Mouse (Mus musculus) testis, adult 2 months (tissue): ENCODE data around the gene Samd4b.

Experiments used
- CTCF ChIP-seq: fragments of 200-500 bp; IDR thresholded peaks from 2 replicates; pipeline ENCODE4 v1.5.1; 2012; ENCODE audit warnings: low read depth, mild to moderate bottlenecking, inconsistent platforms, low read length, moderate library complexity; ENCODE audit not compliant: control insufficient read depth, insufficient read depth, insufficient replicate concordance
- POLR2A ChIP-seq: fragments of 200-500 bp; IDR thresholded peaks from 2 replicates; pipeline ENCODE4 v1.6.1; 2012; ENCODE audit warnings: low read depth, mild to moderate bottlenecking, inconsistent platforms, low read length, moderate library complexity; ENCODE audit not compliant: control insufficient read depth

- TF ChIP-seq CTCF, result no peak
- no peak for TF ChIP-seq POLR2A
Observed at GRCm38 (mm10) chr7:28570982-28571682, 26.8 kb downstream of the Samd4b start.
